Mouse (Mus musculus): ENCODE measurements around the gene Smox.

The Smox gene

DNA sequence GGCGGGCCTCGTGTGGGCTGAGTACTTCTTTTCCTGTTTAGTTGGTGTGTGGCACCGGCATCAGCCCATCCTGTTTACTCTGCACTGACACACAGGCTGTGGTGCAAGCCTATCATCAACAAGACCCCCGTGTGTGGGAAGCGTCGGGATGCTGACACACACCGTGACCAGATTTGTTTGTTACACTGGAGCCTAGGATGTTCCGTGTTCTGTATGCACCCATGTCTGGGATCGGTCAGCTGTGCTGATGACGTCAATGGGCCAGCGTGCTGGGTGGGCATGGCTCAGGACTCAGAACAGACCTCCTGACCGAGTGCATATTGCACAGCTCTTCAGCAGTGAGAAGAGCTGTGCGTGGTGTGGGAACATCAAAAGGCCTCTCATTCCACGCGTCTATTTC is 6.2 kb upstream of the Smox start:
- in situ Hi-C loops (cut with MboI, MseI), result no loop called here

- in situ Hi-C loops (cut with MboI, MseI), result no loop called here
Observed at GRCm38 (mm10) chr2:131486046-131486445, 5.2 kb upstream of the Smox start.

DNA sequence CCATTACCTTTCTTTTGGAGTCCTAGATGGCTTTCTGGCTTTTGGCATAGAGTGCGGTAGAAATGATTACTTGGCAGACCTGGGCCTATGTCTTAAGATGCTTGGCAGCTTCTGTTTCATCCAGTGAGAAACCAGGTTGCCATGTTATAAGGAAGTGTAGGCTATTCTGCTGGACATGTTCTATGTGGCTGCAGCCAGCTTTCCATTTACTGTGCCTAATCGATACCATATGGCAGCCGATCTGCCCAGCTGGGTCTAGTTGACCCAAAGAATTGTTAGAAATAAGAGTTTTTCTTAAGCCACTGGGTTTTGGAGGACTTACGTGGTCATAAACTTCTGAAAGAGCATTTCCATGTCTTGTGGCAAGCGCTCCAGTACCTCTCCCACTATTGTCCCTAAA is 4.0 kb upstream of the Smox start:
- in situ Hi-C loops (cut with MboI, MseI), result no loop called here

GRCm38 (mm10) chr2:131488261-131488660 is 3.0 kb upstream of the Smox start:
- in situ Hi-C loops (cut with MboI, MseI), result no loop called here

DNA sequence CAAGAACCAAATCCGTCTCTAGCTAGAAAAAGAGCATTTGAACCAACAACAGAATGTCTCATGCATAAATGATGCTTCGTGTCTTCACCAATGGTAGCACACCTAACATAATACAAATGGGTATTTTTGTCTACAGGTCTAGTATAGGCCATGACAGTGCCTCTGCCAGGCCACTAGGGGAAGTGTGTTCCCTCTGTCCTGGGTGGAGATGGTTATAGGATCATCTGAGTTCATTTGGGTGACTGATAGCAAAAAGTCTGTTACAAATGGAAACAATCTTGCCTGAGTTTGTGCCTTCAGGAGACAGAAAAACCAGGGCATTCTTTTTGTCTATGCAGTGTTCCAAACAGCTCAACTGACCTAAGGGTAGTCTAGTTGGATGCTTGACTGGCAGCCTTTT is 2.4 kb upstream of the Smox start:
- in situ Hi-C loops (cut with MboI, MseI), result no loop called here

DNA sequence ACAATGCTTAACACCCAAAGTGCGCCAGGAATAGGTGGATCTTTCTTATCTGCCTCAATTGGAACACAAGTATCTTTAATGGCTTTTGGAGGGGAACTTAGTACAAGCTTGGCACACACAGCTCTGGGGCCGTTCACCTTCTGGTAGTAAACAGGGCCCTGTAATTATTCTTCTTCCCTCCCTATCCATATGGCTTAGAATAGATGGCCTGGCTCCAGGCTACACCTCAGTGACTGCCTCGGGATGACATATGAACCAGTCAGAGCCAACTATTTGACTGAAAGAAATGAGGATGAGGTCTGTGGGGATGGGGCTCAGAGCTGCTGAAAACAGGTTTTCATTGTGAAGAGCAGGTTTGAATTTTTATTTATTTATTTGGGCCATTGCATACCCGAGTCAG is 1.7 kb upstream of the Smox start:
- in situ Hi-C loops (cut with MboI, MseI), result no loop called here

DNA sequence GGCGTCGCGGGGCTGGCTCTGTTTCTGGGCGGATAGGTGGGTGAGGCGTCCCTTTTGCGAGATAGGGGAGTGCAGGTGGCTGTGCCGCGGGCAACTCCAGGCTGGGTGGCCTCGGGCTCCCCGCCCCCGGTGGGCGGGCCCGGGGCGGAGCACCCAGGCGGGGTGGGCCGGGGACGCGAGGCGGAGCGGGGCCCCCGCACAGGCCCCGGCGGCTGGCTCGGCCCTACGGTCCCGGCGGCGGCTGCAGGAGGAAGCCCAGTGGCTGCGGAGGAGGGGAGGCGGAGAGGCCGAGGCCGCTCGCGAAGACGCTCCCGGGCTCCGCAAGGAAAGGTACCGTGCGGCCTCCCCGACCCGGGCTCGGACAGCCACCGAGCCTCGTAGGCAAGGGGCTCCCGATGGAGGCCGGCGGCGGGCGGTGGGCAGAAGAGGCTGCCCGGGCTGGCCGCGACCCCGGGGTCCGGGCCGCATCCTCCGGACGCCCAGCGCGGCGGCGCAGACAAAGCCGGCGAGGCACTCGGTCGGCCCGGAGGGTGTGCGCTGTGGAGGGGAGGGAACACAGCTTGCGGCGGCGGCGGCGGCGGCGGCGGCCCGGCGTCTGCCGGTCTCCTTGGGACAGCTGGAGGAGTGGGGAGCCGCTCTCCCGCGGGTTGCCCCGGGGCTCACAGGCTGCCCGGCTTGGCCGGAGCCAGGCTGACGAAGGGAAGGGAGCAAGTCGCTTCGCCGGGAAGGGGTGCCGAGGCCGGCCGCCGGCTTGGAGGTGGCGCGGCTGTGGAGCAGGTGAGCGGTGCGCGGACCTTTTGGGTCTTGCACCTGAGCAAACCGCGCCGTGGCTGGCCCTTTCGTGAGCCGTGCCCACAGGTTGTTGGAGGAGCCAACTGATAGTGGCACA is 655 bp downstream of the Smox start:
- in situ Hi-C loops (cut with MboI, MseI), result no loop called here

GRCm38 (mm10) chr2:131492596-131493139 is 1.4 kb downstream of the Smox start:
- in situ Hi-C loops (cut with MboI, MseI), result no loop called here

GRCm38 (mm10) chr2:131493446-131493845 is 2.1 kb downstream of the Smox start:
- in situ Hi-C loops (cut with MboI, MseI), result no loop called here

GRCm38 (mm10) chr2:131495256-131495655 is 4.0 kb downstream of the Smox start:
- in situ Hi-C loops (cut with MboI, MseI), result no loop called here

DNA sequence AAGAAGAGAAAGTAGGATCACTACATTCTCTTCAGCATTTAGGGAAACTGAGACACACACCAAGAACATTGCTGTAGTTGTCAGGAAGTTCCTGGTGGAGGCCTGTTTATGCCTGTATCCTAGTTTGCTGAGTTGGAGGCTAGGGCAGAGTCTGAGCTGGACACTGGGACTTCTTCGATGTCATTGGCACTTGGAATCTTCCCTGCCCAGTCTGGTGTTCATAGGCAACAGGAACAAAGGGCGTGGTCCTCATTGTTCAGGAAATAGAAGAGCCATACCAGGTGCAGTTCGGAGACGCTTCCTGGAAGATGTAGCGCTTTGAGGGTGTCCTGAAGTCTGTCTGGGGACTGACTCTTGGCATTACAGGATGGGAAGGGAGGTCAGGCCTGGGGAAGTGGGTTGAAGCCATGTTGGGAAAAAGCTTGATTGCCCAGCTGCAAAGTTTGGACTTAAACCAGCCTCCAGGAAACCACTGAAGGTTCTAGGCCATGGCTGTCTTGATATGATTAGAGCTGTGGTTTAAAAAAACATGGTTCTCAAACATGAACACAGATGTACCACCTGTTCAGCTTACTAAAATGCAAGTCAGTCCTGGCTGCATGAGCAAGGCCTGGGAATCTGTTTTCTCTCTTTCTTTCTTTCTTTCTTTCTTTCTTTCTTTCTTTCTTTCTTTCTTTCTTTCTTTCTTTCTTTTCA is 5.0 kb downstream of the Smox start:
- in situ Hi-C loops (cut with MboI, MseI), result no loop called here

DNA sequence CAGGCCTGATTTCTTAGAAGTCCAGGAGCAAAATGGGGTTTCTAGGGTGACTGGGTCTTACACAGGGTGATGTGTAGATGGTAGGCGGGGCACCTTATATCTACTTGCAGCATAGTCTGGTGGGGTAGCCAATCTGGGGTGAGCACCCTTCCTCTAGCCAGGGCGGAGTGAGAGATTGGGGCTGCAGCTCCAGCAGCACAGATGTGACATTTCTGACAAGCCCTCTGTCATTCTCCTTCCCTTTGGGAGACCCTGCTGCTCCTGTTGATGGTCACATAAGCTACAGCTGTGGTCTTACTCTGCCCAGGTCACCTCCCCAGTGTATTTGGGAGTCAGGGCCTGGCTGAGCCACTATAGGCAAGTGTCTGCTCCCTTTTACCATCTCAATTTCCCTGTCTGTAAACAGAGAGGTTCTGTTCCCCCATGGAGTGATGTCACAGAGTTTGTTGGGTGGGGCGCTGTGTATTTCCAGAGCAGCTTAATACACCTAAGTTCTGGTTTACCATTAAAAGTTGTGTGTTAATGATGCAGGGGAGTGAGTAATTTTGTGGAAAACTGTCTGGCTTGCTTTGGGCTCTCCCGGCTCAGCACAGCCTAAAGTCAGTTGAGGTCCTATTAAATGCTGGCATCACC is 6.0 kb downstream of the Smox start:
- in situ Hi-C loops (cut with MboI, MseI), result no loop called here

DNA sequence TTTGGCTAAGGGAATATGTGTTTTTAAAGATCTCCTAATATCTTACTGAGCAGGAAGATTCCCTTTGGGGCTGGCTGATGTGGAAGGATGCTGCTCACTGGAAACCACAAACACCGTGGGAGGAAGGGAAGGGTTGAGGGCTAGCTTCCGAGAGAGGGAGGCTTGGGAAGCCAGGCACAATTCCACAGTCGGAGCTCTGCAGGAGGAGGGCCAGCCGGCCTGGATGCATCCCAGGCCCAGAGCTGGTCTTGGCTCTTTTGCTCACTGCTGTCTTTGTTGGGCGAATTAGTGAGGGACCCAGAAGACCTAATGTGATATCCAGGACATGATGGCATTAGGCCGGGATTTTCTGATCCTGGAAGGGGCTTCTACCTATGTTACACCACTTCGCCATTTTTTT is 6.9 kb downstream of the Smox start:
- in situ Hi-C loops (cut with MboI, MseI), result no loop called here

GRCm38 (mm10) chr2:131499290-131499845 is 8.1 kb downstream of the Smox start:
- in situ Hi-C loops (cut with MboI, MseI), result no loop called here

DNA sequence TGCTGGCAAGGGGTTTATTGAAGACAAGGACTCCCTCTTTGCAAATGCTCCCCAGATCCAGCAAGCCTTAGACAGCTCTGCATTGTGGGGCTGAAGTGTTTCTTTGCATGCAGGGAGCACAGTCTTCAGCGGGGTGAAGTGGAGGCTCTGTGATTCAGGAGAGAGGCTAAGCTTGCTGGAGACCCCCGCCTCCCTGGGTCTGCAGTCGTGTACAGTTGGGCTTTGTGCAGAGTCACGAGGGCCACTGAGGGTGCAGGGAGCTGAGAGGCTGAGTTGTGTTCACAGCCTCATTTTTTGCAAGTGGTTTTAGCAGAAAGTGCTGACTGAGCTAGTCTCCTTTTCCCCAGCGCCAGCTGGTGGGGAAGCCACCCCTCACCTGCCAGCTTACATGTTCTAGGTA is 10.6 kb downstream of the Smox start:
- in situ Hi-C loops (cut with MboI, MseI), result no loop called here

GRCm38 (mm10) chr2:131502561-131502960 is 11.3 kb downstream of the Smox start:
- in situ Hi-C loops (cut with MboI, MseI), result no loop called here

- in situ Hi-C loops (cut with MboI, MseI), result loop anchor here (5.0 kb wide), 1 partner anchor 73 kb away; no protein-coding TSS in a partner anchor
Observed at GRCm38 (mm10) chr2:131505431-131505830, 14.1 kb downstream of the Smox start.

- in situ Hi-C loops (cut with MboI, MseI), result loop anchor here (5.0 kb wide), 1 partner anchor 74 kb away; no protein-coding TSS in a partner anchor
Observed at GRCm38 (mm10) chr2:131506358-131506757, 15.1 kb downstream of the Smox start.

DNA sequence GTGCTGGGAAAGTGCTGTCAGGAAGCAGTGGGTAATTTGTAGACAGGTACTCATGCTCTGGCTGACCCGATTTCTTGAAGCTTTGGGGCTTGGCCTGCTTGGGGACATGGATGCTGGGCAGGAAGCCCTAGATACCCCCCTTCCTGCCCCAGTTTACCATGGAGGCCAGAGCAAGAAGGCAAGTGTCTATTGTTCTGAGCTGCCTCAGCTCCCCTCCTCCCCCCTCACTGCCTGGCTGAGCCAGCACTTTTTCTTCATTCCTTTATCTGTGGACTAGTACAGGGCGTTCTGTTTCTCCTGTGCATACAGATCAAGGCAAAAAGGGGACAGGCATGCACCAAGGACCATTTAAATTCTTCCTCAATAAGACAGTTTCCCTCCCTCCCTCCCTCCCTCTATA is 17.2 kb downstream of the Smox start:
- in situ Hi-C loops (cut with MboI, MseI), result loop anchor here (5.0 kb wide), 1 partner anchor 76 kb away; no protein-coding TSS in a partner anchor

DNA sequence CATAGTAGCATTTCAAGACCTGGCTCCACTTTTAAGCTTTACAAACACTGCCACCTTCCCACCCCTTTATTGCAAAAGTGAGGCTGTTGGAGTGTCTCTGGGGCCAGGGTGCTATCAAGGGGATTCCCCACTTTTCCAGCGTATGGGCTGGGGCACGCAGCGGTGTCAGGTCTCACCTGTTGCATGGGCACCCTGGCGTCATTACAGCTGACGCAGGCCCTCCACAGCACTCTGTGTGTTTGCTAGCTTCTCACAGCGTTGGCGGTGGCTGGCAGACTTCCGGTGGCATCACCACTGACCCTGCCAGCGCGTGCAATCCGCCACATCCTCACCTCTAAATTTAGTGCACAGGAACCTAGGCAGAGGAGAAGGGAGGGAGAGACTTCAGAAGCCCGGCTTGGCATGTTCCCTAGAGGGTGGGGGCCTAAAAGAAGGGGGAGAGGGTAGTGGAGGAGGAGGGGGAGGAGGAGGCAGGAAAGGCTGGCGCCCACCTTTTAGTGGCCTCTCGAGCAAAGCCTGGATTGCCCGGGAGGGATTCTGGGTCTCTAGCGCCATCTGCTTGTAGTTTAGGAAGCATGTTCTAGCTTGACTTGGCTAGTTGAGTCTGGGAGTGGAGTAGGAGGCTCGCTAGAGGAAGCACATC is 18.5 kb downstream of the Smox start:
- in situ Hi-C loops (cut with MboI, MseI), result loop anchor here (5.0 kb wide), 1 partner anchor 77 kb away; no protein-coding TSS in a partner anchor

GRCm38 (mm10) chr2:131510531-131510930 is 19.2 kb downstream of the Smox start:
- in situ Hi-C loops (cut with MboI, MseI), result no loop called here

Measured in T-helper 2 cell (primary cell).